10 mouse cellular contexts compared by ENCODE assay signal in the genomic region with DNA sequence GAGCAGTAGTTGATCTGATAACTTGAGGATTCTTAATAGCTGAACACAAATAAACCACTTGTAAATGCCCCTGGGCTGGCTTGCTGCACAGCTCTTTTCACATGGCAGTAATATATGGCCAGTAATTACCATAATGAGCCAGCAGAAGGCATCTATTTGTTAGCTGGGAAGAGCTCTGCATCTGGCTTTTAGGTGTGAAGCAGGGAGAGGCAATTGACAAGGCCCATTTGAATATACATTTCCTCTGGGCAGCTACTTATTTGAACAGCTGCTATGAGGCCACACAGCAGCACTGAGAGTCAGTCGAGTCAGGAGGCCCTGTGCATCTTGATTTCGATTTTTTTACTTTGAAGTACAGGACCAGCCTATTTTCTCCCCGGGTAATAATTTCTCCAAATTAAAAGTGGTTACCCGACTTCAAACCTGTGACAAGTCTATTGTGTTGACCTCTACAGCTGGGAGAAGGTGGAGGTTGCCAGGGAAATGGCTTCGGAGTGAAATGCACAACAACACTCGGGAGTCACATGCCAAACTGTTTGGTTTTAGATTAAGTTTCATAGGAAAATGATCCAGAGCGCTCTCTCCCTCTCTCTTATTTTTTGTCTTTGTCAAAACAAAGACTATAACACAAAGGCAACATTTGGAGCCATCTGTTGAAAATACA.
DNase-seq lines count a peak whose midpoint lies in the region; ATAC-seq and TF ChIP-seq lines count a peak whose summit lies in the region.
"Had no signal": no experiment of that assay in that cellular context is flagged by ENCODE, and none has a peak within 500 bp of the region (broad histone marks: within the 10 kb centered on the region; RNA-seq: fewer than 3 reads in every experiment).

No protein-coding gene starts in this region.

- peak; percentile 74 for ATAC-seq in hindbrain, embryonic 11.5 days (ENCODE audit: low FRiP score)
- peak; percentile 82 for ATAC-seq in midbrain, embryonic 11.5 days (ENCODE audit: low FRiP score)
- ATAC-seq in liver, embryonic 11.5 days (replicated peaks; ENCODE audit: low FRiP score) = no peak

- dilution Hi-C loops in CH12.LX (cut with MboI; ENCODE audit: extremely low pct_ligation_motif_present, extremely low pct_unique_long_range_greater_than_20kb, low sequenced_read_pairs) = no loop called here

- peaks cover under 1 to 8% of the 10 kb centered on the region in 2 experiments for H3K4me1 ChIP-seq in CH12.LX (ENCODE audit: control insufficient read depth in 1 of 2, insufficient read depth in 2 of 2)
- peaks cover 2% of the 10 kb centered on the region; the same call in 1 of the 2 replicates for H3K4me1 ChIP-seq in hindbrain, embryonic 11.5 days (replicated peaks; ENCODE audit: control insufficient read depth, insufficient read depth, low read length)
- peaks cover 21% of the 10 kb centered on the region for H3K4me1 ChIP-seq in midbrain, embryonic 11.5 days (ENCODE audit: control insufficient read depth, insufficient read depth, low read length)
- no peaks in the 10 kb centered on the region for H3K4me1 ChIP-seq in liver, embryonic 11.5 days (replicated peaks; ENCODE audit: control insufficient read depth, insufficient read depth, low read length)
- H3K4me1 ChIP-seq: liver, embryonic 15.5 days had no signal

- no peaks in the 10 kb centered on the region for H3K27me3 ChIP-seq in CH12.LX (replicated peaks)
- H3K27me3 ChIP-seq in hindbrain, embryonic 11.5 days (ENCODE audit: control insufficient read depth, insufficient read depth, low read length) = no peaks in the 10 kb centered on the region
- H3K27me3 ChIP-seq in midbrain, embryonic 11.5 days (ENCODE audit: control insufficient read depth, insufficient read depth, low read length) = no peaks in the 10 kb centered on the region
- no peaks in the 10 kb centered on the region for H3K27me3 ChIP-seq in liver, embryonic 11.5 days (replicated peaks; ENCODE audit: control insufficient read depth, insufficient read depth, low read length)
- H3K27me3 ChIP-seq: liver, embryonic 15.5 days had no signal

- no peak overlapping the region for H3K4me2 ChIP-seq in CH12.LX (ENCODE audit: insufficient read depth, low read depth, poor library complexity, severe bottlenecking)
- no peak overlapping the region for H3K4me2 ChIP-seq in hindbrain, embryonic 11.5 days (replicated peaks; ENCODE audit: low read depth, low read length)
- no peak overlapping the region for H3K4me2 ChIP-seq in midbrain, embryonic 11.5 days
- H3K4me2 ChIP-seq in liver, embryonic 11.5 days = no peak overlapping the region
- H3K4me2 ChIP-seq: liver, embryonic 15.5 days had no signal

- H3K36me3 ChIP-seq in CH12.LX (replicated peaks in 1 of 2; ENCODE audit: control insufficient read depth in 1 of 2, insufficient read depth in 1 of 2, low read length in 1 of 2) = no peaks in the 10 kb centered on the region
- no peaks in the 10 kb centered on the region for H3K36me3 ChIP-seq in hindbrain, embryonic 11.5 days (ENCODE audit: control insufficient read depth, insufficient read depth, low read length)
- no peaks in the 10 kb centered on the region for H3K36me3 ChIP-seq in midbrain, embryonic 11.5 days (ENCODE audit: control insufficient read depth, insufficient read depth, low read length)
- H3K36me3 ChIP-seq in liver, embryonic 11.5 days (ENCODE audit: control insufficient read depth, insufficient read depth, low read length) = no peaks in the 10 kb centered on the region
- H3K36me3 ChIP-seq: liver, embryonic 15.5 days had no signal

- no peak overlapping the region for H3K27ac ChIP-seq in CH12.LX (ENCODE audit: insufficient read depth, low read depth)
- no peak overlapping the region for H3K27ac ChIP-seq in hindbrain, embryonic 11.5 days (ENCODE audit: low read depth, low read length)
- no peak overlapping the region for H3K27ac ChIP-seq in midbrain, embryonic 11.5 days (ENCODE audit: low read depth, low read length)
- H3K27ac ChIP-seq in liver, embryonic 11.5 days (ENCODE audit: low read depth, low read length) = no peak overlapping the region
- H3K27ac ChIP-seq: liver, embryonic 15.5 days had no signal

- no peaks in the 10 kb centered on the region for H3K79me2 ChIP-seq in CH12.LX (replicated peaks; ENCODE audit: control insufficient read depth, extremely low read depth, insufficient read depth, poor library complexity, severe bottlenecking)

- WGBS in hindbrain, embryonic 11.5 days = 27% methylated on average over 7 of the region's 7 CpGs
- 27% methylated on average over 7 of the region's 7 CpGs for WGBS in midbrain, embryonic 11.5 days
- WGBS in liver, embryonic 11.5 days = 36% methylated on average over 7 of the region's 7 CpGs

- in situ Hi-C loops in CH12.LX (cut with MboI; ENCODE audit: low pct_ligation_motif_present, low pct_unique_long_range_greater_than_20kb, low sequenced_read_pairs) = no loop called here

- TF ChIP-seq RAD21 in CH12.LX (IDR thresholded peaks at IDR 0.05; ENCODE audit: low read depth, low read length) = no peak; the same call in 1 of the 2 replicates

- DNase-seq in CH12.LX (ENCODE audit: extremely low read depth) = peak; percentile 20
- DNase-seq in embryo, embryonic 10 days (ENCODE audit: low spot score) = peak; percentile 66
- DNase-seq in hindbrain, embryonic 11.5 days (ENCODE audit: low spot score) = peak; percentile 44
- no peak for DNase-seq in midbrain, embryonic 11.5 days (ENCODE audit: low spot score, missing footprints)
- DNase-seq in liver, embryonic 11.5 days (ENCODE audit: low spot score) = no peak
- no peak for DNase-seq in urinary bladder, postnatal 4 days (ENCODE audit: low spot score in 2 of 2)
- DNase-seq in natural killer cell, adult 2 months (ENCODE audit: low spot score in 2 of 2) = no peak
- DNase-seq in heart, adult 18-20 months = no peak
- DNase-seq: layer of hippocampus, postnatal 36 days had no signal

- TF ChIP-seq POLR2A in CH12.LX (IDR thresholded peaks at IDR 0.05; ENCODE audit: low read depth, low read length) = no peak

- no peaks in the 10 kb centered on the region for H3K9me3 ChIP-seq in CH12.LX (replicated peaks; ENCODE audit: low read length)
- no peaks in the 10 kb centered on the region for H3K9me3 ChIP-seq in hindbrain, embryonic 11.5 days (ENCODE audit: control insufficient read depth, low read length)
- no peaks in the 10 kb centered on the region for H3K9me3 ChIP-seq in midbrain, embryonic 11.5 days (ENCODE audit: control insufficient read depth, low read length)
- no peaks in the 10 kb centered on the region for H3K9me3 ChIP-seq in liver, embryonic 11.5 days (ENCODE audit: control insufficient read depth, low read length)
- H3K9me3 ChIP-seq: liver, embryonic 15.5 days had no signal

- no peak for TF ChIP-seq CTCF in CH12.LX (conservative IDR thresholded peaks at IDR 0.05 in 1 of 2, IDR thresholded peaks at IDR 0.05 in 1 of 2; ENCODE audit: low read depth in 2 of 2, low read length in 2 of 2)

- no peak for TF ChIP-seq EP300 in CH12.LX (IDR thresholded peaks at IDR 0.05; ENCODE audit: low read length)

- H3K4me3 ChIP-seq in CH12.LX (replicated peaks in 1 of 3; ENCODE audit: low read depth in 2 of 3, low read length in 2 of 3, poor library complexity in 1 of 3) = no peak overlapping the region
- H3K4me3 ChIP-seq in hindbrain, embryonic 11.5 days (ENCODE audit: low read depth, low read length) = no peak overlapping the region
- no peak overlapping the region for H3K4me3 ChIP-seq in midbrain, embryonic 11.5 days (ENCODE audit: low read depth, low read length)
- no peak overlapping the region for H3K4me3 ChIP-seq in liver, embryonic 11.5 days (ENCODE audit: low read depth, low read length)
- H3K4me3 ChIP-seq: liver, embryonic 15.5 days had no signal

- no peak overlapping the region for H3K9ac ChIP-seq in CH12.LX (ENCODE audit: insufficient read depth, low read depth)
- no peak overlapping the region for H3K9ac ChIP-seq in hindbrain, embryonic 11.5 days (ENCODE audit: low read depth, low read length)
- H3K9ac ChIP-seq in midbrain, embryonic 11.5 days (ENCODE audit: low read length) = no peak overlapping the region
- no peak overlapping the region for H3K9ac ChIP-seq in liver, embryonic 11.5 days (ENCODE audit: low read depth, low read length)
- H3K9ac ChIP-seq: liver, embryonic 15.5 days had no signal

TF ChIP-seq in CH12.LX, 34 proteins besides CTCF, POLR2A, EP300 and RAD21:
- TF ChIP-seq ZKSCAN1 (IDR thresholded peaks at IDR 0.05; ENCODE audit: borderline replicate concordance, low read depth, low read length) = no peak
- no peak for TF ChIP-seq ZMIZ1 (IDR thresholded peaks at IDR 0.05; ENCODE audit: low read depth, low read length)
- no peak for TF ChIP-seq JUN (IDR thresholded peaks at IDR 0.05; ENCODE audit: insufficient read depth, low read depth, low read length)
- no peak for TF ChIP-seq IRF4 (IDR thresholded peaks at IDR 0.05; ENCODE audit: low read depth, low read length)
- TF ChIP-seq USF2 (conservative IDR thresholded peaks at IDR 0.05; ENCODE audit: low read depth, low read length) = no peak
- TF ChIP-seq E2F4 (IDR thresholded peaks at IDR 0.05; ENCODE audit: insufficient replicate concordance, low read depth, low read length) = no peak
- TF ChIP-seq PAX5 (IDR thresholded peaks at IDR 0.05; ENCODE audit: low read length) = no peak
- no peak for TF ChIP-seq NELFE (IDR thresholded peaks at IDR 0.05; ENCODE audit: low read depth, low read length)
- TF ChIP-seq RCOR1 (conservative IDR thresholded peaks at IDR 0.05; ENCODE audit: low read depth, low read length) = no peak
- no peak for TF ChIP-seq SIN3A (IDR thresholded peaks at IDR 0.05; ENCODE audit: low read length)
- no peak for TF ChIP-seq CHD1 (IDR thresholded peaks at IDR 0.05; ENCODE audit: low read depth, low read length)
- TF ChIP-seq ZC3H11A (IDR thresholded peaks at IDR 0.05; ENCODE audit: low read depth, low read length) = no peak
TF ChIP-seq in CH12.LX: peak in this region for 0.

Comparison
In these comparisons a context has a peak if more than half of its experiments do, and no peak if none do; other contexts are left out.
1. DNase-seq: peak in CH12.LX (single experiment), embryo, embryonic 10 days (single experiment) and hindbrain, embryonic 11.5 days (single experiment); none in midbrain, embryonic 11.5 days (single experiment), liver, embryonic 11.5 days (single experiment), urinary bladder, postnatal 4 days (0 of 2), natural killer cell, adult 2 months (0 of 2) and heart, adult 18-20 months (0 of 2).